Mouse (Mus musculus) hindbrain, embryonic 14.5 days (tissue): ENCODE measurements around the gene Cadm1. TPM values are rescaled to one million over a fixed set of nuclear protein-coding genes. Genes with fewer than 3 reads are reported as not detected.

Experiments used
- ATAC-seq: fragments of 200-750 bp; cut with Nextera tagmentation; 2 replicates; pipeline ENCODE4 v1.8.0; 2017; ENCODE audit warnings: moderate number of reproducible peaks, mild to moderate bottlenecking, moderate TSS enrichment, moderate library complexity; ENCODE audit not compliant: low FRiP score
- DNase-seq: peaks from one replicate; pipeline ENCODE4 v3.0.0-alpha.2; 2015; ENCODE audit warnings: low spot score
- H3K27ac ChIP-seq: fragments of 300-500 bp; sonication (generic); 2 replicates; pipeline ENCODE4 v1.5.1; 2014; ENCODE audit warnings: mild to moderate bottlenecking, moderate library complexity
- H3K27me3 ChIP-seq: fragments of 300-500 bp; sonication (generic); 2 replicates; pipeline ENCODE4 v1.6.1; 2014; ENCODE audit warnings: mild to moderate bottlenecking, low read length, mixed read lengths; ENCODE audit not compliant: control insufficient read depth, insufficient read depth
- H3K36me3 ChIP-seq: fragments of 300-500 bp; sonication (generic); replicated peaks from 2 replicates; pipeline ENCODE4 v1.6.1; 2014; ENCODE audit not compliant: control insufficient read depth, insufficient read depth
- H3K4me1 ChIP-seq: fragments of 300-500 bp; sonication (generic); replicated peaks from 2 replicates; pipeline ENCODE4 v1.6.1; 2014; ENCODE audit warnings: antibody characterized with exemption, low read length, mixed read lengths; ENCODE audit not compliant: control insufficient read depth, insufficient read depth
- H3K4me2 ChIP-seq: fragments of 300-500 bp; sonication (generic); replicated peaks from 2 replicates; pipeline ENCODE4 v1.6.1; 2014; ENCODE audit warnings: mild to moderate bottlenecking, moderate library complexity
- H3K4me3 ChIP-seq: fragments of 300-500 bp; sonication (generic); replicated peaks from 2 replicates; pipeline ENCODE4 v1.5.1; 2014; ENCODE audit warnings: mild to moderate bottlenecking, low read length
- H3K9ac ChIP-seq: fragments of 300-500 bp; sonication (generic); 2 replicates; pipeline ENCODE4 v1.6.1; 2014
- H3K9me3 ChIP-seq: fragments of 300-500 bp; sonication (generic); 2 replicates; pipeline ENCODE4 v1.6.1; 2016; ENCODE audit warnings: low read length; ENCODE audit not compliant: control insufficient read depth
- WGBS: fragments of 180-500 bp; shearing (Covaris S2); extraction: QIAGEN DNeasy Blood & Tissue Kit; methylation state at CpG from one replicate; pipeline ENCODE4 v1.1.7; 2014; 5-methylcytosine and 5-hydroxymethylcytosine counted together
- polyA plus RNA-seq: library from polyadenylated mRNA; unstranded; fragments of >200 nt; fragmentation: Nextera tagmentation; extraction: Ambion mirVana; gene quantifications from 2 replicates; pipeline ENCODE4 v1.2.1, GENCODE M21; 2014

Cadm1 gene
- polyA plus RNA-seq, 1 experiment from 2014 or later, result 180 TPM

GRCm38 (mm10) chr9:47659366-47660090 is 129.6 kb downstream of the Cadm1 start:
- H3K27ac ChIP-seq, result no peak overlapping the region
- no peak for ATAC-seq
- peaks cover 7% of the 10 kb centered on the region for H3K4me1 ChIP-seq
- no peaks in the 10 kb centered on the region for H3K9me3 ChIP-seq
- DNase-seq, result no peak
- H3K27me3 ChIP-seq, result no peaks in the 10 kb centered on the region
- H3K4me3 ChIP-seq, result no peak overlapping the region
- H3K36me3 ChIP-seq, result no peaks in the 10 kb centered on the region
- H3K4me2 ChIP-seq, result no peak overlapping the region
- no peak overlapping the region for H3K9ac ChIP-seq
- 91% methylated on average over 6 of the region's 6 CpGs for WGBS

- 84% methylated on average over 7 of the region's 7 CpGs for WGBS
- no peak overlapping the region for H3K27ac ChIP-seq
- H3K9ac ChIP-seq, result no peak overlapping the region
- no peak overlapping the region for H3K4me2 ChIP-seq
- ATAC-seq, result no peak
- H3K9me3 ChIP-seq, result no peaks in the 10 kb centered on the region
- no peak for DNase-seq
- no peaks in the 10 kb centered on the region for H3K27me3 ChIP-seq
- H3K36me3 ChIP-seq, result no peaks in the 10 kb centered on the region
- no peak overlapping the region for H3K4me3 ChIP-seq
- H3K4me1 ChIP-seq, result peaks cover 16% of the 10 kb centered on the region
Observed at GRCm38 (mm10) chr9:47661611-47662010, 131.6 kb downstream of the Cadm1 start.

- Histone ChIP-seq H3K27ac (no peak overlapping the region), H3K9me3 (no peaks in the 10 kb centered on the region), H3K36me3 (no peaks in the 10 kb centered on the region), H3K4me1 (peaks cover 26% of the 10 kb centered on the region), H3K27me3 (no peaks in the 10 kb centered on the region), H3K4me3 (no peak overlapping the region), H3K4me2 (no peak overlapping the region), H3K9ac (no peak overlapping the region)
- WGBS, result 67% methylated on average over 4 of the region's 4 CpGs
- DNase-seq (no peak), ATAC-seq (no peak)
Observed at GRCm38 (mm10) chr9:47669206-47669605, 139.2 kb downstream of the Cadm1 start.

- Histone ChIP-seq H3K4me2 (no peak overlapping the region), H3K4me1 (peaks cover 19% of the 10 kb centered on the region), H3K27me3 (no peaks in the 10 kb centered on the region), H3K9me3 (no peaks in the 10 kb centered on the region), H3K9ac (no peak overlapping the region), H3K36me3 (no peaks in the 10 kb centered on the region), H3K4me3 (no peak overlapping the region), H3K27ac (no peak overlapping the region)
- 53% methylated on average over 11 of the region's 11 CpGs for WGBS
- ATAC-seq (no peak), DNase-seq (no peak)
Observed at GRCm38 (mm10) chr9:47671617-47672016, 141.6 kb downstream of the Cadm1 start.

GRCm38 (mm10) chr9:47674766-47675713 is 145.1 kb downstream of the Cadm1 start:
- no peaks in the 10 kb centered on the region for H3K27me3 ChIP-seq
- DNase-seq, result no peak
- H3K4me1 ChIP-seq, result peaks cover 19% of the 10 kb centered on the region
- H3K9ac ChIP-seq, result no peak overlapping the region
- H3K9me3 ChIP-seq, result no peaks in the 10 kb centered on the region
- no peak overlapping the region for H3K4me2 ChIP-seq
- no peak overlapping the region for H3K27ac ChIP-seq
- 84% methylated on average over 11 of the region's 11 CpGs for WGBS
- H3K4me3 ChIP-seq, result no peak overlapping the region
- ATAC-seq, result no peak
- no peaks in the 10 kb centered on the region for H3K36me3 ChIP-seq

DNA sequence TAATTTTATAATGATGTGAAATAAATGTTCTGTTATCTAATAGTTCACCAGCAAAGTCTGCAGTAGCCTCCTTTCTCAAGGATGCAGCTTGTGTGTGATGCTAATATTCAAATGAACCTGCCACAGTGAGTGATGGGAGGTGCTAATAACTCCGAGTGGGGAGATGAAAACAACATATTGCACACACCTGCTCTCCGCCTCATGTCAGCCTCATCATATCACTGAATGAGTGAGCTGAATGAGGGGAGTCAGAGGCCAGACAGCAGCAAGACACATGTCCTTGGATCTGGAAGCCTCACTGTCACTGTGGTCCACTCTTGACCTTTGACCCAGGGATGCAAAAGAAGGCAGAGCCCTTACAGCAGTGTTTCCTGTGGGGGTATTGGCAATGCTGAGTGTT is 156.9 kb downstream of the Cadm1 start:
- 32% methylated on average over 2 of the region's 2 CpGs for WGBS
- Histone ChIP-seq H3K4me3 (no peak overlapping the region), H3K27me3 (no peaks in the 10 kb centered on the region), H3K36me3 (no peaks in the 10 kb centered on the region), H3K27ac (no peak overlapping the region), H3K4me2 (no peak overlapping the region), H3K4me1 (peaks cover 26% of the 10 kb centered on the region), H3K9me3 (no peaks in the 10 kb centered on the region), H3K9ac (no peak overlapping the region)
- no peak for DNase-seq
- ATAC-seq, result no peak

DNA sequence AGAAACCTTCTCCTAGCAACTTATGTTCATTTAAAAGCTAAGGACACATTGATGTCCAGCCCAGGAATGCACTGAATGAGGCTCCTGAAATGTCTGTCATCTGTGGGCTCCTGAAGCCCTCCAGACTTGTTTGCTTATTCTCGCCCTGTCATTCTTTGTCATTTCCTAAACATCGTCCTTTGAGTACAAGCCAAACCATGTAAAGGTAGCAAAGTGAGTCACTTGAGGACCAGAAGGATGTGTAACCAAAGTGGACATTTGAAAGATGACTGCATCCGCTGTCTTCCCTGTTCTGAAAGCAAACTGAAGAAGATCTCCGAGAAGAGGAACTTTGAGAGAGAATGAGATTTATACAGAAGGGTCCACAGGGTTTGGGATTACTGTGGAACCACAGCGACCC is 157.6 kb downstream of the Cadm1 start:
- Histone ChIP-seq H3K9me3 (no peaks in the 10 kb centered on the region), H3K27me3 (no peaks in the 10 kb centered on the region), H3K4me1 (peaks cover 25% of the 10 kb centered on the region), H3K4me2 (no peak overlapping the region), H3K27ac (no peak overlapping the region), H3K4me3 (no peak overlapping the region), H3K36me3 (no peaks in the 10 kb centered on the region), H3K9ac (no peak overlapping the region)
- ATAC-seq, result no peak
- 92% methylated on average over 5 of the region's 5 CpGs for WGBS
- no peak for DNase-seq

DNA sequence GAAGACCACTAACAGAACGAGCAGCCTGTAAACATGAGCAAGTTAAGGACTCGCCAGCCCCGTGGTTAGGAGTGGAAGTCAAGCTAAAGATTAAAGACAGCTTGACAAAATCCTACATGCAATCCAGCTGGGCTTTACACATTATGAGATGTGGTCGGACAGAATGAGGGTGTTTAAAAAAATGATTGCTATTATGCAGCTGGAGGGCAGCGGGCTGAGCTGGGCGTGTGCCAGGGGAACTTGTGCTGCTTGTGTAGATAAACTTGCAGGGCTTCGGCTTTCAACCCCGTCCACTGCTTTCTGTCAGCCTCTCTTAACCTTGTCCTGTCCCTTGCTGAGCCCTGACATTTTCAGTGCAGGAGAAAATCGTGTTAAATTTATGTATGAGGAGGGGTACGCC is 158.3 kb downstream of the Cadm1 start:
- no peak overlapping the region for H3K4me2 ChIP-seq
- no peak for DNase-seq
- no peak overlapping the region for H3K4me3 ChIP-seq
- H3K27ac ChIP-seq, result no peak overlapping the region
- ATAC-seq, result no peak
- no peak overlapping the region for H3K9ac ChIP-seq
- no peaks in the 10 kb centered on the region for H3K27me3 ChIP-seq
- no peaks in the 10 kb centered on the region for H3K36me3 ChIP-seq
- 46% methylated on average over 10 of the region's 10 CpGs for WGBS
- H3K4me1 ChIP-seq, result peaks cover 23% of the 10 kb centered on the region
- no peaks in the 10 kb centered on the region for H3K9me3 ChIP-seq

GRCm38 (mm10) chr9:47692911-47693310 is 162.9 kb downstream of the Cadm1 start:
- Histone ChIP-seq H3K9ac (no peak overlapping the region), H3K27ac (no peak overlapping the region), H3K4me2 (no peak overlapping the region), H3K36me3 (no peaks in the 10 kb centered on the region), H3K4me3 (no peak overlapping the region), H3K4me1 (0 out of 2 replicates have a peak, but pooled peaks cover 7% of the 10 kb centered on the region), H3K9me3 (no peaks in the 10 kb centered on the region), H3K27me3 (no peaks in the 10 kb centered on the region)
- ATAC-seq (no peak), DNase-seq (no peak)
- WGBS, result 73% methylated on average over 13 of the region's 13 CpGs
